Mouse (Mus musculus) forebrain, postnatal 0 days (tissue): ENCODE measurements around the gene Sox13. TPM values are rescaled to one million over a fixed set of nuclear protein-coding genes. Genes with fewer than 3 reads are reported as not detected.

Experiments
- ATAC-seq: fragments of 200-750 bp; cut with Nextera tagmentation; 2 replicates; pipeline ENCODE4 v1.8.0; 2017; ENCODE audit warnings: mild to moderate bottlenecking, moderate library complexity
- DNase-seq: peaks from one replicate; pipeline ENCODE4 v3.0.0-alpha.2; 2015
- H3K27ac ChIP-seq: fragments of 300-500 bp; sonication (generic); 2 replicates; pipeline ENCODE4 v1.5.1; 2014; ENCODE audit warnings: low read depth, mild to moderate bottlenecking, antibody characterized with exemption, low read length, moderate library complexity, mixed read lengths
- H3K27me3 ChIP-seq: fragments of 300-500 bp; sonication (generic); 2 replicates; pipeline ENCODE4 v1.6.1; 2014; ENCODE audit warnings: mild to moderate bottlenecking, low read length, mixed read lengths; ENCODE audit not compliant: insufficient read depth
- H3K36me3 ChIP-seq: fragments of 300-500 bp; sonication (generic); 2 replicates; pipeline ENCODE4 v1.6.1; 2014; ENCODE audit warnings: mild to moderate bottlenecking, moderate library complexity; ENCODE audit not compliant: insufficient read depth
- H3K4me1 ChIP-seq: fragments of 300-500 bp; sonication (generic); 2 replicates; pipeline ENCODE4 v1.6.1; 2014; ENCODE audit warnings: antibody characterized with exemption; ENCODE audit not compliant: insufficient read depth
- H3K4me2 ChIP-seq: fragments of 300-500 bp; sonication (generic); 2 replicates; pipeline ENCODE4 v1.6.1; 2014; ENCODE audit warnings: low read depth, mild to moderate bottlenecking, moderate library complexity
- H3K4me3 ChIP-seq: fragments of 300-500 bp; sonication (generic); 2 replicates; pipeline ENCODE4 v1.5.1; 2014; ENCODE audit warnings: low read depth, low read length, mixed read lengths
- H3K9ac ChIP-seq: fragments of 300-500 bp; sonication (generic); 2 replicates; pipeline ENCODE4 v1.6.1; 2014; ENCODE audit warnings: mild to moderate bottlenecking
- H3K9me3 ChIP-seq: fragments of 300-500 bp; sonication (generic); 2 replicates; pipeline ENCODE4 v1.6.1; 2016; ENCODE audit warnings: low read length
- CTCF ChIP-seq: sonication (generic); IDR thresholded peaks from 2 replicates; pipeline ENCODE4 v1.5.1; 2016; ENCODE audit warnings: antibody characterized with exemption, control low read depth, low read depth
- WGBS: fragments of 180-500 bp; shearing (Covaris S2); extraction: QIAGEN DNeasy Blood & Tissue Kit; methylation state at CpG from one replicate; pipeline ENCODE4 v1.1.7; 2014; 5-methylcytosine and 5-hydroxymethylcytosine counted together
- polyA plus RNA-seq: library from polyadenylated mRNA; unstranded; fragments of >200 nt; fragmentation: Nextera tagmentation; extraction: Ambion mirVana; gene quantifications from 2 replicates; pipeline ENCODE4 v1.2.1, GENCODE M21; 2015
- total RNA-seq: library from RNA; depleted of rRNA; stranded (reverse); fragments of >200 nt; gene quantifications from 2 replicates; pipeline ENCODE4 v1.2.3, GENCODE M21; 2014

Sox13 gene
- total and polyA plus RNA-seq, 2 experiments from 2014 or later: 3.0 to 9.7 TPM

DNA sequence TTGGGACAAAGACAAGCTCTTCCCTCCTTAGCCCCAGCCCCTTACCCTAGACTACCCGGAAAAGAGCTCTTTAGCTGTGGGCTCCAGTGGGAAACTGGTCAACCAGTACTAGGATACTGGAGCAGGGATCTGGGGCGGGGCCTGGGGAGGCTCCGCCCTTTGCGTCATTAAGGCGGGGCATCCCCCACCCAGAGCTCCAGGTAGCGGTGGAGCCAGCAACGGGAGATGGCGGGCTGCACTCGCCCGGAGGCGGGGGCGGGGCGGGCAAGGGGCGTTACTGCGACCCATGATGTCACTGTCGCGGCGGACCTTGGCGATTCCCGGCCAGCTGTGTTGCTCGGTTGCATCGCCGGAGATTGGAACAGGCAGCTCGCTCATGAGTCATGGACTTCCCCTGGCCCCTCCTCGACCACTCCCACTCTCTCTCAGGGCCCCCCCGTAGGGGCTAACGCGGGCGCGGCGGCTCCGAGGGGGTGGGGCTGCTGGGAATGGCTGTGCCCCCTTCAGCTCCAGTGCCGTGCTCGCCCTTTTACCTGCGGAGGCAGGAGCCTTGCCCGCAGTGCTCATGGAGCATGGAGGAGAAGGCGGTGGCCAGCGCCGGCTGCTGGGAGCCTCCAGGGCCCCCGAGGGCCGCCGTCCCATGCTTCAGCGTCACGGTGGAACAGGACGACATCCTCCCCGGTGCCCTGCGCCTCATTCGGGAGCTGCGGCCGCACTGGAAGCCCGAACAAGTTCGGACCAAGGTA lies 60.7 kb downstream of the Sox13 start, which contains the start of gene Etnk2:
Gene Etnk2, plus strand, starts transcription at position 297 of the 746 bp plus-strand sequence.
- TF ChIP-seq CTCF: no peak
- Histone ChIP-seq H3K4me3 (peak within 1 kb of the TSS; percentile 61), H3K27ac (0 out of 2 replicates have a peak within 1 kb of the TSS, but pooled peaks have one; percentile 29), H3K4me2 (peak within 1 kb of the TSS; percentile 90), H3K9ac (peak within 1 kb of the TSS; percentile 70), H3K4me1 (0 out of 2 replicates have a peak, but pooled peaks cover 3% of the 10 kb centered on the region), H3K36me3 (no peaks in the 10 kb centered on the region), H3K9me3 (no peaks in the 10 kb centered on the region), H3K27me3 (peaks cover 12% of the 10 kb centered on the region)
- 2% methylated on average over 52 of the region's 52 CpGs for WGBS
- DNase-seq: peak; percentile 82
- ATAC-seq: peak; percentile 85

DNA sequence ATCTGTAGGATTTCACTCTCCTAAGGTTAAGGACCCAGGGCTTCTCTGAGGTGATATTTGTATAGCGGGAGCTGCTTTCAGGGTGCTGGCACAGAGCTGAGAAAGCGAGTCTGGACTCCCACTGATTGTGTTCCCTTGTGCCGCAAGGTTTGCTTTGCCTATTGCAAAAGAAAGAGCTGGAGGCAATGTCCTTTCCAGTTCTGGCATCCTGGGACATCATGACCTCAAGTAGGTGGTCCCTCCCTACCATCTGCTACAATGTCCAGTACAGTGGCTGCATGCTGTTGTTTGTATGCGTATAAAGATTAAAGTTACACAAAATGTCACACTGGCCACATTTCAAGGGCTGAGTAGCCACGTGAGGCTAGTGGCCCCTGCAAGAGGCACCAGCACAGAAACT lies 62.1 kb downstream of the Sox13 start:
- no peaks in the 10 kb centered on the region for H3K9me3 ChIP-seq
- 90% methylated on average over 5 of the region's 5 CpGs for WGBS
- H3K4me3 ChIP-seq: no peak overlapping the region
- TF ChIP-seq CTCF: no peak
- H3K27me3 ChIP-seq: peaks cover 12% of the 10 kb centered on the region
- no peak overlapping the region for H3K4me2 ChIP-seq
- DNase-seq (no peak), ATAC-seq (no peak)
- no peaks in the 10 kb centered on the region for H3K36me3 ChIP-seq
- H3K4me1 ChIP-seq: 0 out of 2 replicates have a peak, but pooled peaks cover 3% of the 10 kb centered on the region
- no peak overlapping the region for H3K27ac ChIP-seq
- no peak overlapping the region for H3K9ac ChIP-seq

DNA sequence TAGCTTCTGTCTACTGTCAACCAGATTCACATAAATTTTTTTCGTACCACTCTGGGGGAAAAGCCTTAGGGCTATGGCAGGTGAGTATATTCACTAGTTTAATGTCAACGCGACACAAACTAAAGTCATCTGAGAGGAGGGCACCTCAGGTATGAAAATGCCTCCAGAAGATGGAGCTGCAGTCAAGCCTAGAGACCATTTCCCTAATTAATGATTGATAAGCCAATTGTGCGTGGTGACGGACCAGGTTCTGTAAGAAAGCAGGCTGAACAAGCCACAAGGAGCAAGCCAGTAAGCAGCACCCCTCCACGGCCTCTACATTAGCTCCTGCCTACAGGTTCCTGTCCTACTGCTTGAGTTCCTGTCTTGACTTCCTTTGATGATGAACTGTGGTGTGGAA lies 63.2 kb downstream of the Sox13 start:
- Histone ChIP-seq H3K27me3 (peaks cover 12% of the 10 kb centered on the region), H3K9me3 (no peaks in the 10 kb centered on the region), H3K4me3 (no peak overlapping the region), H3K4me1 (0 out of 2 replicates have a peak, but pooled peaks cover 3% of the 10 kb centered on the region), H3K9ac (no peak overlapping the region), H3K27ac (no peak overlapping the region), H3K4me2 (no peak overlapping the region), H3K36me3 (no peaks in the 10 kb centered on the region)
- DNase-seq: no peak
- no peak for ATAC-seq
- WGBS: 90% methylated on average over 6 of the region's 6 CpGs
- no peak for TF ChIP-seq CTCF

DNA sequence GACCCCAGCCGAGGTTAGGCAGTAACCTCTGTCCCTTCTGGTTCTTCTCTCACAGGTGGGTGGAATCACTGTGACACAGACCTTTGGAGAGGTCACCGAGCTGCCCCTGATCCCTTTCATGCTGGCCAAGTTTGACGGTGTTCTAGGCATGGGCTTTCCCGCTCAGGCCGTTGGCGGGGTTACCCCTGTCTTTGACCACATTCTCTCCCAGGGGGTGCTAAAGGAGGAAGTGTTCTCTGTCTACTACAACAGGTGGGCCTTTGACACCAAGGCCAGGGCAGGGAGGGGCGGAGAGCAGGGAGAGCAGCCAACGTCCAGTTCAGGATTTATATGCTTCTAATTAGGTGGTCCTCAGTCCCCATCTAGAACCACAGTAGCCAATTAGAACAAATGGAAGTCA lies 67.8 kb downstream of the Sox13 start:
- Histone ChIP-seq H3K9me3 (no peaks in the 10 kb centered on the region), H3K9ac (no peak overlapping the region), H3K4me2 (no peak overlapping the region), H3K36me3 (no peaks in the 10 kb centered on the region), H3K27me3 (no peaks in the 10 kb centered on the region), H3K27ac (no peak overlapping the region), H3K4me3 (no peak overlapping the region), H3K4me1 (no peaks in the 10 kb centered on the region; the same call in 1 of the 2 replicates)
- ATAC-seq (no peak), DNase-seq (no peak)
- 66% methylated on average over 8 of the region's 8 CpGs for WGBS
- no peak for TF ChIP-seq CTCF

DNA sequence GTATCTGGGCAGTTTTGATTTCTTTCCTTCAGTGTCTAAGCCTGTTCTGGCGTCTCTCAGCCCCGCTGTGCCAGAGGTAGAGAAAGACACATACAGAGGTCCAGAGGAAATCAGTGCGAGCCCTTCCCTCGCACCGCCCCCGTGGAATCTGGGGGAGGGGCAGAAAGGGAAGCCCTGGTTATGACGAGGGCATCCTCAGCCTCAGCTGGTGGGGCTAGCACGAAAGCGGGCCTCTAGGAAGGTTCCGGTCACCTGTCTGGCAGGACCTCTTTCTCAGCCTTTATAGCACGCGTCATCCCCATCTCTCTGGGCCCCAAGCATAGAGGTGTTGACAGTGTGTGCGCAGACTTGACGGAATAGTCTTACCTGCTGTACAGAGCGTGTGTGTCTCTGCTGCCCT lies 68.3 kb downstream of the Sox13 start:
- no peaks in the 10 kb centered on the region for H3K36me3 ChIP-seq

DNA sequence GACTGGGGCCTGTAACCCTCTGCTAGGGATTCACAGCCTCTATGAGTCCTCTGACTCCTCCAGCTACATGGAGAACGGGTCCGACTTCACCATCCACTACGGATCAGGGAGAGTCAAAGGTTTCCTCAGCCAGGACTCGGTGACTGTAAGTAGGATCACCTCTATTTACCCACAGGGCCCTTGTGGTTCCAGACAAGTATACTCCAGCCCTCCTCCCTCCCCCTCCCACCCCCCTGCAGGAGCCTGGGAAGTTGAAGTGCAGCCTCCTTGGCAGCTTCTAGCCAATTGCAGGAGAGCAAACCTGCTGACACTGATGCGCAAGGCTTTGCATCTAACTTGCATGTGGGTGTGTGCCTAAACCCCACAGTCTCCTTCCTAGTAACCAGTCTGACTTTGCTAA lies 68.7 kb downstream of the Sox13 start:
- ATAC-seq (no peak), DNase-seq (no peak)
- no peaks in the 10 kb centered on the region for H3K9me3 ChIP-seq
- H3K27ac ChIP-seq: no peak overlapping the region
- no peaks in the 10 kb centered on the region for H3K36me3 ChIP-seq
- no peak overlapping the region for H3K4me3 ChIP-seq
- no peaks in the 10 kb centered on the region for H3K27me3 ChIP-seq
- H3K4me2 ChIP-seq: no peak overlapping the region
- 54% methylated on average over 5 of the region's 5 CpGs for WGBS
- H3K9ac ChIP-seq: no peak overlapping the region
- H3K4me1 ChIP-seq: no peaks in the 10 kb centered on the region; the same call in 1 of the 2 replicates
- no peak for TF ChIP-seq CTCF

More for the DNA sequence above, 68.3 kb downstream of the Sox13 start:
- Histone ChIP-seq H3K4me2 (no peak overlapping the region), H3K4me1 (no peaks in the 10 kb centered on the region; the same call in 1 of the 2 replicates), H3K9ac (no peak overlapping the region), H3K9me3 (no peaks in the 10 kb centered on the region), H3K27ac (no peak overlapping the region), H3K4me3 (no peak overlapping the region), H3K27me3 (no peaks in the 10 kb centered on the region)
- DNase-seq (no peak), ATAC-seq (no peak)
- no peak for TF ChIP-seq CTCF
- 57% methylated on average over 15 of the region's 15 CpGs for WGBS

DNA sequence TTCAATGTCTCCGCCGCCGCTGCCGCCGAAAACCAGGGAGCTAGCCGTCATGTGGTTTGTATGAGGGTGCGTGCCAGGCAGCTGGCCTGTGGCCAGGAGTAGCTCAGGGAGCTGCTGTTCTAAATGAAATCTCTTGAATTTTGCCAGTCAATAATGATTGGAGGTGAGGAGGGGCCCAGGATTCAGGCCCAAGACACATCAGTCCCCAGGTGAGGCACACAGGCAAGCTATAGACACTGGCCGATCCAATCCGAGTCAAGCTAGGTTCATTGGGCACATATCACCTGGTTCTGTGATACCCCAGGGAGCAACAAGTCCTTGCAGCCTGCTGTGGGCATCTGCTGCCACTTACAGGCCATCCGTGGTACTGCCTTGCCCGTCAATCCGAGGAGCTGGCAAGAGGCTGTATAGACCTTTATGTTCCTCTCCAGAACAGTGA lies 70.8 kb downstream of the Sox13 start:
- Histone ChIP-seq H3K9ac (no peak overlapping the region), H3K4me2 (no peak overlapping the region), H3K27me3 (no peaks in the 10 kb centered on the region), H3K27ac (no peak overlapping the region), H3K36me3 (no peaks in the 10 kb centered on the region), H3K4me3 (no peak overlapping the region), H3K4me1 (no peaks in the 10 kb centered on the region; the same call in 1 of the 2 replicates), H3K9me3 (no peaks in the 10 kb centered on the region)
- WGBS: 18% methylated on average over 12 of the region's 12 CpGs
- TF ChIP-seq CTCF: peak; percentile 100
- peak; percentile 91 for DNase-seq
- ATAC-seq: peak; percentile 68
